Mouse (Mus musculus): ENCODE measurements around the gene Slc44a5. TPM values are rescaled to one million over a fixed set of nuclear protein-coding genes. Genes with fewer than 3 reads are reported as not detected.
"Not testable (repeated sequence)": the region's sequence is repeated elsewhere in the genome, so short reads cannot be mapped to it uniquely, and the experiment has no call there.

Gene Slc44a5
- total and polyA plus RNA-seq, 3 experiments: 0.14 to 0.25 TPM; not detected in 1

DNA sequence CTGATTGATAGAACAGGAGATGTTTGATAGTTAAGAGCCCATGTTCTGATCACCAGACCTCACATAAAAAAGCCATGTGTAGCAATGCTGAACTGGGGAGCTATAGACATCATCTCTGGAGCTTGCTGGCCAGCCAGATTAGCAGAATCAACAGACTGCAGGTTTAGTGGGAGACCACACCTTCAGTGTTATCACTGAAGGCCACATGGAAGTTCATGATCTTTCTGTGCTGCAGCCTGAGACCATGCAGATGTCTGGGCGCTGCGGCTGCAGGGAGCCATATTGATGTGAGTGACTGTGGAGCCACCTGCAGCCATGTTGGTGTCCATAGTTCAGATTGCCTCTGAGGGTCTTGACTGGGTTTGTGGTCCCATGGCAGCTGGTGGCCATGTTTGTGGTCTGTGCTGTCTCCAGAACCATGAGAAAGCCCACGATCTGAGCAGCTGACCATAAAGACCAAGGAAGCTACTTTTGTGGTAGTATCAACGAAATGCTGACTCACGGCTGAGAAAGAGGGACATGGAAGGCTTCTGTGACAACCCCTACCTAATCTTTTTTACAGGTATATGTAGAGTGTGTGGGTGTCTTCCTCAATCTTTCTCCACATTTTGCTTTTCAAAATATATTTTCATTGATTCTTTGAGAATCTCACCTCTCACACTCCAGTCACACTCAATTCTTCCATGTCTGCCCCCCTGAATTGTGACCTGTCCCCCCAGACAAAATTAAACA lies 26.7 kb downstream of the Slc44a5 start:
- DNase-seq: no peak
- 90% methylated on average over 5 of the region's 5 CpGs for WGBS
- Histone ChIP-seq H3K9ac (ENCODE audit: low read depth, low read length) (no peak overlapping the region), H3K27me3 (ENCODE audit: control insufficient read depth, insufficient read depth, low read length) (no peaks in the 10 kb centered on the region), H3K27ac (no peak overlapping the region), H3K79me2 (replicated peaks; ENCODE audit: control insufficient read depth, insufficient read depth, low read length) (no peaks in the 10 kb centered on the region), H3K36me3 (ENCODE audit: control insufficient read depth, insufficient read depth, low read length) (no peaks in the 10 kb centered on the region), H3K4me3 (no peak overlapping the region), H3K4me1 (ENCODE audit: control insufficient read depth, insufficient read depth, low read length) (no peaks in the 10 kb centered on the region)
- no peak for TF ChIP-seq POLR2A (IDR thresholded peaks at IDR 0.05; ENCODE audit: insufficient read depth, low read depth, low read length)
- TF ChIP-seq EP300 (IDR thresholded peaks at IDR 0.05; ENCODE audit: insufficient read depth, low read depth, low read length): no peak
- TF ChIP-seq CTCF (IDR thresholded peaks at IDR 0.05): no peak
- intact Hi-C loops (cut with DNase I): no loop called here

DNA sequence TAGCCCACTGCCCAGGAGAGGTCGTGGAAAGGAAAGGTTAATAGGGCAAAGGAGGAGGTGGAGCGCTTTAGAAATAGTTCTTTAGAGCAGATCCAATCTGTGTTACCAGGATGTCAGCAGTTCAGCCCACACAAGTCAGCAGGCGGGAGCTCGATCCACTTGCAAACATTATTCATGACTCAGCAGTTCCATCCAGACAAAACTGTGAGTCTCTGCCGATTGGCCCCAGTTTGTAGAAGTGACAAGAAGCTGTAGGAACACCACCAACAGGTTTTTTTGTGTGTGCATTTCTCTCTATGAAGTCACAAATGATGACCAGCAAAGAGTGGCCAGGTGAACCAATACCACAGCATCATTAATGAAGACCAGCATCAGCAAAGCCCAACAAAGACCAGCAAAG lies 28.1 kb downstream of the Slc44a5 start:
- no peak for DNase-seq
- Histone ChIP-seq H3K79me2 (replicated peaks; ENCODE audit: control insufficient read depth, insufficient read depth, low read length) (no peaks in the 10 kb centered on the region), H3K4me1 (ENCODE audit: control insufficient read depth, insufficient read depth, low read length) (no peaks in the 10 kb centered on the region), H3K27ac (no peak overlapping the region), H3K36me3 (ENCODE audit: control insufficient read depth, insufficient read depth, low read length) (no peaks in the 10 kb centered on the region), H3K4me3 (no peak overlapping the region), H3K27me3 (ENCODE audit: control insufficient read depth, insufficient read depth, low read length) (no peaks in the 10 kb centered on the region), H3K9ac (ENCODE audit: low read depth, low read length) (no peak overlapping the region)
- 64% methylated on average over 5 of the region's 5 CpGs for WGBS
- intact Hi-C loops (cut with DNase I): no loop called here
- TF ChIP-seq EP300 (IDR thresholded peaks at IDR 0.05; ENCODE audit: insufficient read depth, low read depth, low read length): no peak
- TF ChIP-seq POLR2A (IDR thresholded peaks at IDR 0.05; ENCODE audit: insufficient read depth, low read depth, low read length): no peak
- no peak for TF ChIP-seq CTCF (IDR thresholded peaks at IDR 0.05)

- no peak for DNase-seq
- Histone ChIP-seq H3K36me3 (ENCODE audit: control insufficient read depth, insufficient read depth, low read length) (no peaks in the 10 kb centered on the region), H3K9ac (ENCODE audit: low read depth, low read length) (no peak overlapping the region), H3K79me2 (replicated peaks; ENCODE audit: control insufficient read depth, insufficient read depth, low read length) (no peaks in the 10 kb centered on the region), H3K4me3 (no peak overlapping the region), H3K27ac (no peak overlapping the region), H3K4me1 (ENCODE audit: control insufficient read depth, insufficient read depth, low read length) (no peaks in the 10 kb centered on the region), H3K27me3 (ENCODE audit: control insufficient read depth, insufficient read depth, low read length) (no peaks in the 10 kb centered on the region)
- no peak for TF ChIP-seq POLR2A (IDR thresholded peaks at IDR 0.05; ENCODE audit: insufficient read depth, low read depth, low read length)
- no peak for TF ChIP-seq EP300 (IDR thresholded peaks at IDR 0.05; ENCODE audit: insufficient read depth, low read depth, low read length)
- no peak for TF ChIP-seq CTCF (IDR thresholded peaks at IDR 0.05)
- 91% methylated on average over 4 of the region's 4 CpGs for whole genome bisulfite sequencing
- intact Hi-C loops (cut with DNase I): no loop called here
These were observed 73.6 kb downstream of the Slc44a5 start for GRCm38 (mm10) chr3:154046876-154047275.

DNA sequence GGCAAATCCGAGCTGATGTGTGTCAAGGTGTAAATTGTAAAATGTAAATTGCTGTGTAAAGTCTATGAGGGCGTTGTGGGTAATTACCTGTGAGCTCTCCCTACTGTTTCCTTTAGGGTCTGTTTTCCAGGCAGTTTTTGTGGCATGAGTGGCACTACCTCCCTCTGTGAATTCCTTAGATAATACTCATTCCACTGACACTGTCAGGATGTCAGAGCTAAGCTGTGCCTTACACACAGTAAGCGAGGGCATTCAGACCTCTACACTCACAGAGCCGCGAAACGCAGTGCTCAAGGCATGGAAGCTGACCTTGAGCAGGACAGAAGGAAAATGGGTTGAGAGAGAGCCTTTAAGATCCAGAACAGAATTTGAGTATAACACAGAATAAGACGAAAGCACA lies 80.1 kb downstream of the Slc44a5 start:
- intact Hi-C loops (cut with DNase I): no loop called here
- no peak overlapping the region for H3K4me3 ChIP-seq
- WGBS: 47% methylated on average over 7 of the region's 7 CpGs
- no peak overlapping the region for H3K9ac ChIP-seq (ENCODE audit: low read depth, low read length)
- no peaks in the 10 kb centered on the region for H3K79me2 ChIP-seq (replicated peaks; ENCODE audit: control insufficient read depth, insufficient read depth, low read length)
- H3K27me3 ChIP-seq (ENCODE audit: control insufficient read depth, insufficient read depth, low read length): no peaks in the 10 kb centered on the region
- DNase-seq: no peak
- no peaks in the 10 kb centered on the region for H3K4me1 ChIP-seq (ENCODE audit: control insufficient read depth, insufficient read depth, low read length)
- no peaks in the 10 kb centered on the region for H3K36me3 ChIP-seq (ENCODE audit: control insufficient read depth, insufficient read depth, low read length)
- no peak for TF ChIP-seq CTCF (IDR thresholded peaks at IDR 0.05)
- no peak for TF ChIP-seq EP300 (IDR thresholded peaks at IDR 0.05; ENCODE audit: insufficient read depth, low read depth, low read length)
- TF ChIP-seq POLR2A (IDR thresholded peaks at IDR 0.05; ENCODE audit: insufficient read depth, low read depth, low read length): no peak
- H3K27ac ChIP-seq: no peak overlapping the region

GRCm38 (mm10) chr3:154057464-154057863 lies 84.2 kb downstream of the Slc44a5 start:
- DNase-seq: no peak
- WGBS: 44% methylated on average over 2 of the region's 2 CpGs
- Histone ChIP-seq H3K36me3 (ENCODE audit: control insufficient read depth, insufficient read depth, low read length) (no peaks in the 10 kb centered on the region), H3K9ac (ENCODE audit: low read depth, low read length) (no peak overlapping the region), H3K4me1 (ENCODE audit: control insufficient read depth, insufficient read depth, low read length) (no peaks in the 10 kb centered on the region), H3K27ac (no peak overlapping the region), H3K79me2 (replicated peaks; ENCODE audit: control insufficient read depth, insufficient read depth, low read length) (no peaks in the 10 kb centered on the region), H3K4me3 (no peak overlapping the region), H3K27me3 (ENCODE audit: control insufficient read depth, insufficient read depth, low read length) (no peaks in the 10 kb centered on the region)
- no peak for TF ChIP-seq EP300 (IDR thresholded peaks at IDR 0.05; ENCODE audit: insufficient read depth, low read depth, low read length)
- no peak for TF ChIP-seq CTCF (IDR thresholded peaks at IDR 0.05)
- no peak for TF ChIP-seq POLR2A (IDR thresholded peaks at IDR 0.05; ENCODE audit: insufficient read depth, low read depth, low read length)
- intact Hi-C loops (cut with DNase I): no loop called here

DNA sequence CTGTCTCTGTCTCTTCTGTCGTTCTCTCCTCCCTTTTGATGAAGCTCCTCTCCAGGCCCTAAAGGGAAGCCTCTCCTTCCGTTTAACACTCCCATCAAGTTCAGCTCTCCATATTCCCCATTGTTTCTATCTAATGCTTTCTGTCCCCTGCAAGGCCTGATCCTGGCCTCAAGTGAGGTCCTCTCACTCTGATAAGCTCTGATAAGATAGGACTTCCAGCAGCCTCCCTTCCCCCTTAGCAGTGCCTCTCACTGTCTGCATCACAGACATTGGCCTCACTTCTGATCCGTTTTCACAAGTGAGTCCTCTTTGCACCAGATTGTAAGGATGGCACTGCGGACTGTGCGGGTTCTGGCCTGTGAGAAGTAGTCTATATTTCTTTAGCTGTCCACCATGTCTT lies 85.0 kb downstream of the Slc44a5 start:
- H3K36me3 ChIP-seq (ENCODE audit: control insufficient read depth, insufficient read depth, low read length): no peaks in the 10 kb centered on the region
- no peak overlapping the region for H3K4me3 ChIP-seq
- H3K4me1 ChIP-seq (ENCODE audit: control insufficient read depth, insufficient read depth, low read length): no peaks in the 10 kb centered on the region
- H3K9ac ChIP-seq (ENCODE audit: low read depth, low read length): no peak overlapping the region
- H3K27me3 ChIP-seq (ENCODE audit: control insufficient read depth, insufficient read depth, low read length): no peaks in the 10 kb centered on the region
- no peak for TF ChIP-seq POLR2A (IDR thresholded peaks at IDR 0.05; ENCODE audit: insufficient read depth, low read depth, low read length)
- no peak for TF ChIP-seq CTCF (IDR thresholded peaks at IDR 0.05)
- no peak for TF ChIP-seq EP300 (IDR thresholded peaks at IDR 0.05; ENCODE audit: insufficient read depth, low read depth, low read length)
- 58% methylated on average over 5 of the region's 5 CpGs for WGBS
- H3K79me2 ChIP-seq (replicated peaks; ENCODE audit: control insufficient read depth, insufficient read depth, low read length): no peaks in the 10 kb centered on the region
- H3K27ac ChIP-seq: no peak overlapping the region
- no peak for DNase-seq
- intact Hi-C loops (cut with DNase I): no loop called here

- H3K79me2 ChIP-seq (replicated peaks; ENCODE audit: control insufficient read depth, insufficient read depth, low read length); intact Hi-C loops (cut with DNase I); H3K4me1 ChIP-seq (ENCODE audit: control insufficient read depth, insufficient read depth, low read length); H3K4me3 ChIP-seq; H3K27me3 ChIP-seq (ENCODE audit: control insufficient read depth, insufficient read depth, low read length); H3K27ac ChIP-seq; H3K9ac ChIP-seq (ENCODE audit: low read depth, low read length); H3K36me3 ChIP-seq (ENCODE audit: control insufficient read depth, insufficient read depth, low read length); DNase-seq: not testable (repeated sequence)
These were observed 98.8 kb downstream of the Slc44a5 start for GRCm38 (mm10) chr3:154071989-154072388.
